Mouse (Mus musculus): ENCODE results near the gene Tfap2b. TPM values are rescaled to one million over a fixed set of nuclear protein-coding genes. Genes with fewer than 3 reads are reported as not detected.
A peak's percentile ranks its signal among the peaks of the same experiment; 100 is the strongest.

The Tfap2b gene
- polyA plus RNA-seq, 1 experiment from 2014 or later: 31.3 TPM

- Histone ChIP-seq H3K27me3 (ENCODE audit: control insufficient read depth, insufficient read depth, low read length) (peaks cover 56% of the 10 kb centered on the region), H3K4me3 (ENCODE audit: low read depth, low read length) (no peak overlapping the region), H3K27ac (replicated peaks; ENCODE audit: low read depth, low read length) (no peak overlapping the region), H3K36me3 (ENCODE audit: control insufficient read depth, insufficient read depth, low read length) (no peaks in the 10 kb centered on the region), H3K9me3 (ENCODE audit: control insufficient read depth, low read length) (no peaks in the 10 kb centered on the region), H3K4me1 (ENCODE audit: control insufficient read depth, insufficient read depth, low read length) (peaks cover 7% of the 10 kb centered on the region), H3K9ac (ENCODE audit: low read length) (no peak overlapping the region), H3K4me2 (ENCODE audit: low read depth, severe bottlenecking) (no peak overlapping the region)
- 4% methylated on average over 5 of the region's 5 CpGs for WGBS
- no peak for DNase-seq (ENCODE audit: low spot score)
- ATAC-seq (ENCODE audit: insufficient number of reproducible peaks, low FRiP score, low TSS enrichment, low read depth): no peak
Observed at GRCm38 (mm10) chr1:19236051-19236450, 27.3 kb downstream of the Tfap2b start.

GRCm38 (mm10) chr1:19236591-19236990 lies 27.9 kb downstream of the Tfap2b start:
- Histone ChIP-seq H3K4me3 (ENCODE audit: low read depth, low read length) (no peak overlapping the region), H3K9ac (ENCODE audit: low read length) (no peak overlapping the region), H3K4me2 (ENCODE audit: low read depth, severe bottlenecking) (no peak overlapping the region), H3K27me3 (ENCODE audit: control insufficient read depth, insufficient read depth, low read length) (peaks cover 50% of the 10 kb centered on the region), H3K4me1 (ENCODE audit: control insufficient read depth, insufficient read depth, low read length) (peaks cover 3% of the 10 kb centered on the region; the same call in 1 of the 2 replicates), H3K9me3 (ENCODE audit: control insufficient read depth, low read length) (no peaks in the 10 kb centered on the region), H3K36me3 (ENCODE audit: control insufficient read depth, insufficient read depth, low read length) (no peaks in the 10 kb centered on the region), H3K27ac (replicated peaks; ENCODE audit: low read depth, low read length) (no peak overlapping the region)
- WGBS: 2% methylated on average over 21 of the region's 21 CpGs
- no peak for DNase-seq (ENCODE audit: low spot score)
- ATAC-seq (ENCODE audit: insufficient number of reproducible peaks, low FRiP score, low TSS enrichment, low read depth): peak; percentile 35

GRCm38 (mm10) chr1:19237061-19237460 lies 28.3 kb downstream of the Tfap2b start:
- WGBS: 5% methylated on average over 9 of the region's 9 CpGs
- no peak for ATAC-seq (ENCODE audit: insufficient number of reproducible peaks, low FRiP score, low TSS enrichment, low read depth)
- H3K27ac ChIP-seq (replicated peaks; ENCODE audit: low read depth, low read length): no peak overlapping the region
- H3K4me1 ChIP-seq (ENCODE audit: control insufficient read depth, insufficient read depth, low read length): peaks cover 3% of the 10 kb centered on the region; the same call in 1 of the 2 replicates
- no peak overlapping the region for H3K9ac ChIP-seq (ENCODE audit: low read length)
- no peak overlapping the region for H3K4me2 ChIP-seq (ENCODE audit: low read depth, severe bottlenecking)
- no peaks in the 10 kb centered on the region for H3K36me3 ChIP-seq (ENCODE audit: control insufficient read depth, insufficient read depth, low read length)
- no peak overlapping the region for H3K4me3 ChIP-seq (ENCODE audit: low read depth, low read length)
- DNase-seq (ENCODE audit: low spot score): no peak
- H3K27me3 ChIP-seq (ENCODE audit: control insufficient read depth, insufficient read depth, low read length): peaks cover 53% of the 10 kb centered on the region
- no peaks in the 10 kb centered on the region for H3K9me3 ChIP-seq (ENCODE audit: control insufficient read depth, low read length)

GRCm38 (mm10) chr1:19237721-19238410 lies 29.2 kb downstream of the Tfap2b start:
- 10% methylated on average over 8 of the region's 8 CpGs for WGBS
- no peak overlapping the region for H3K4me3 ChIP-seq (ENCODE audit: low read depth, low read length)
- H3K36me3 ChIP-seq (ENCODE audit: control insufficient read depth, insufficient read depth, low read length): no peaks in the 10 kb centered on the region
- H3K4me1 ChIP-seq (ENCODE audit: control insufficient read depth, insufficient read depth, low read length): peaks cover 3% of the 10 kb centered on the region; the same call in 1 of the 2 replicates
- no peak overlapping the region for H3K4me2 ChIP-seq (ENCODE audit: low read depth, severe bottlenecking)
- H3K9me3 ChIP-seq (ENCODE audit: control insufficient read depth, low read length): no peaks in the 10 kb centered on the region
- peaks cover 52% of the 10 kb centered on the region for H3K27me3 ChIP-seq (ENCODE audit: control insufficient read depth, insufficient read depth, low read length)
- no peak overlapping the region for H3K27ac ChIP-seq (replicated peaks; ENCODE audit: low read depth, low read length)
- no peak for DNase-seq (ENCODE audit: low spot score)
- H3K9ac ChIP-seq (ENCODE audit: low read length): no peak overlapping the region
- ATAC-seq (ENCODE audit: insufficient number of reproducible peaks, low FRiP score, low TSS enrichment, low read depth): no peak

- Histone ChIP-seq H3K27me3 (ENCODE audit: control insufficient read depth, insufficient read depth, low read length) (peaks cover 41% of the 10 kb centered on the region), H3K9ac (ENCODE audit: low read length) (no peak overlapping the region), H3K9me3 (ENCODE audit: control insufficient read depth, low read length) (no peaks in the 10 kb centered on the region), H3K4me3 (ENCODE audit: low read depth, low read length) (no peak overlapping the region), H3K27ac (replicated peaks; ENCODE audit: low read depth, low read length) (no peak overlapping the region), H3K4me2 (ENCODE audit: low read depth, severe bottlenecking) (no peak overlapping the region), H3K36me3 (ENCODE audit: control insufficient read depth, insufficient read depth, low read length) (no peaks in the 10 kb centered on the region), H3K4me1 (ENCODE audit: control insufficient read depth, insufficient read depth, low read length) (no peaks in the 10 kb centered on the region; the same call in 1 of the 2 replicates)
- ATAC-seq (ENCODE audit: insufficient number of reproducible peaks, low FRiP score, low TSS enrichment, low read depth) (no peak), DNase-seq (ENCODE audit: low spot score) (no peak)
Observed at GRCm38 (mm10) chr1:19240054-19240453, 31.3 kb downstream of the Tfap2b start.

- H3K27me3 ChIP-seq (ENCODE audit: control insufficient read depth, insufficient read depth, low read length): peaks cover 36% of the 10 kb centered on the region
- no peak overlapping the region for H3K9ac ChIP-seq (ENCODE audit: low read length)
- H3K9me3 ChIP-seq (ENCODE audit: control insufficient read depth, low read length): no peaks in the 10 kb centered on the region
- no peaks in the 10 kb centered on the region; the same call in 1 of the 2 replicates for H3K4me1 ChIP-seq (ENCODE audit: control insufficient read depth, insufficient read depth, low read length)
- H3K4me2 ChIP-seq (ENCODE audit: low read depth, severe bottlenecking): peak overlapping the region; percentile 43
- H3K4me3 ChIP-seq (ENCODE audit: low read depth, low read length): peak overlapping the region; percentile 5; the same call in 1 of the 2 replicates
- no peak overlapping the region for H3K27ac ChIP-seq (replicated peaks; ENCODE audit: low read depth, low read length)
- WGBS: 1% methylated on average over 19 of the region's 20 CpGs
- H3K36me3 ChIP-seq (ENCODE audit: control insufficient read depth, insufficient read depth, low read length): no peaks in the 10 kb centered on the region
- ATAC-seq (ENCODE audit: insufficient number of reproducible peaks, low FRiP score, low TSS enrichment, low read depth): peak; percentile 76; the same call in 1 of the 2 replicates
- peak; percentile 75 for DNase-seq (ENCODE audit: low spot score)
Observed at GRCm38 (mm10) chr1:19241316-19241715, 32.6 kb downstream of the Tfap2b start.

GRCm38 (mm10) chr1:19242021-19242420 lies 33.3 kb downstream of the Tfap2b start:
- H3K36me3 ChIP-seq (ENCODE audit: control insufficient read depth, insufficient read depth, low read length): no peaks in the 10 kb centered on the region
- H3K27me3 ChIP-seq (ENCODE audit: control insufficient read depth, insufficient read depth, low read length): peaks cover 29% of the 10 kb centered on the region
- no peak overlapping the region for H3K27ac ChIP-seq (replicated peaks; ENCODE audit: low read depth, low read length)
- H3K4me2 ChIP-seq (ENCODE audit: low read depth, severe bottlenecking): peak overlapping the region; percentile 43; the same call in 1 of the 2 replicates
- no peak overlapping the region for H3K4me3 ChIP-seq (ENCODE audit: low read depth, low read length)
- DNase-seq (ENCODE audit: low spot score): no peak
- no peak for ATAC-seq (ENCODE audit: insufficient number of reproducible peaks, low FRiP score, low TSS enrichment, low read depth)
- WGBS: 4% methylated on average over 8 of the region's 8 CpGs
- no peaks in the 10 kb centered on the region; the same call in 1 of the 2 replicates for H3K4me1 ChIP-seq (ENCODE audit: control insufficient read depth, insufficient read depth, low read length)
- no peaks in the 10 kb centered on the region for H3K9me3 ChIP-seq (ENCODE audit: control insufficient read depth, low read length)
- no peak overlapping the region for H3K9ac ChIP-seq (ENCODE audit: low read length)

GRCm38 (mm10) chr1:19245032-19245431 lies 36.3 kb downstream of the Tfap2b start:
- ATAC-seq (ENCODE audit: insufficient number of reproducible peaks, low FRiP score, low TSS enrichment, low read depth) (no peak), DNase-seq (ENCODE audit: low spot score) (no peak)
- H3K4me1 ChIP-seq (ENCODE audit: control insufficient read depth, insufficient read depth, low read length): no peaks in the 10 kb centered on the region; the same call in 1 of the 2 replicates
- H3K9me3 ChIP-seq (ENCODE audit: control insufficient read depth, low read length): no peaks in the 10 kb centered on the region
- H3K27ac ChIP-seq (replicated peaks; ENCODE audit: low read depth, low read length): no peak overlapping the region
- H3K36me3 ChIP-seq (ENCODE audit: control insufficient read depth, insufficient read depth, low read length): no peaks in the 10 kb centered on the region
- H3K4me3 ChIP-seq (ENCODE audit: low read depth, low read length): no peak overlapping the region
- 42% methylated on average over 4 of the region's 4 CpGs for WGBS
- peaks cover 16% of the 10 kb centered on the region for H3K27me3 ChIP-seq (ENCODE audit: control insufficient read depth, insufficient read depth, low read length)
- H3K4me2 ChIP-seq (ENCODE audit: low read depth, severe bottlenecking): no peak overlapping the region
- no peak overlapping the region for H3K9ac ChIP-seq (ENCODE audit: low read length)

Measured in limb, embryonic 11.5 days (tissue).